Mouse (Mus musculus) induced T-regulatory cell, adult 2 months (primary cell): Measurements from ENCODE around the gene Jmjd1c.
A peak's percentile ranks its signal among the peaks of the same experiment; 100 is the strongest.

Source experiments
- DNase-seq: peaks from one replicate; pipeline ENCODE4 v3.0.0-alpha.2; 2012; ENCODE audit warnings: low read depth

Jmjd1c gene

DNA sequence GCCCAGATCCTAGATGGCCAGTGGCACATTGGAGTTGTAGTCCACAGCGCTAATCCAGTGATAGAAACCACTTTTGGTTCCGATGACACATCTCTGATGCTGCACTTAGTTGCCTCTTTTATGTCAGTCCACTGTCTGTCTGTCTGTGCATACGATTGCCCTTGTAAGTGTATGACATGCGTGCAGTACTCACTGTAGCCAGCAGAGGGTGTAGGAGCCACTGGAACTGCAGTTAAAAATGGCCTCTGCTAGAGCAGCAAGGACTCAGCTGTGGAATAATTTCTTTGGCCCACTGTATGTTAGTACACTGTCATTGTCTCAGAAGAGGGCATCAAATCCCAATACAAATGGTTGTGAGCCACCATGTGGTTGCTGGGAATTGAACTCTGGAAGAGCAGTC lies 151.2 kb downstream of the Jmjd1c start:
- peak; percentile 73 for DNase-seq

DNA sequence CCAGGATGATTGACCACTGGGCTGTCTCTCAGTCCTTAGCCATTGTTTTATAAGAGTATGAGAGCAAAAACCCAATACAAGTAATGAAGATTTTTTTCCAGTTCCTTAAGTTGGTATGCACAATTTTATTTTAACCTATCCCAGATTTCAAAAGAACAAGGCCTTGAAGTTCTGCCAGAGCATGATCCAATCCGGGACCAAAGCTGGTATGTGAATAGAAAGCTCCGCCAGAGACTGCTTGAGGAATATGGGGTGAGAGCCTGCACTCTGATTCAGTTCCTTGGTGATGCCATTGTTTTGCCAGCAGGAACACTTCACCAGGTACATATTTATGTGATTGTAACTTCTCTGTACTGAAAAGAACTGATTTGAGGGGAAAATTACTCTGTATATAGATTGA lies 153.6 kb downstream of the Jmjd1c start:
- no peak for DNase-seq

DNA sequence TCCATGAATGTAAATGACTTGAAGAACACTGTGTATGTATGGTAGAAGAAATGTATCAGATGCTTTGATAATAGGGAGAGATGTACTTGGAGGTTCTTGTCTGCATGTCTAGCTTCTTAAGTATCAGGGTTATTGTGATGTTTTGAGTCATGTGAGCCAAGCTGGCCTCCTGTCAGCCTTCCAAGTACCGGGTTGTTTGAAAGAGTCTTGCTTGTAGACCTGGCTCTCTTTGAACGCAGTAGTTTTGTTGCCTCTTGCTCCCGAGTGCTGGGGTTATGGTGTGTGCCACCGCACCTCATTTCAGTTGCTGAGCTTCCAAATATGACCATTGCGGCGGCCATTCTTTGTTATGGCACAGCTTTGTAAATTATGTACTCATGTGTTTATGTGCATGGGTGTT lies 154.9 kb downstream of the Jmjd1c start:
- DNase-seq = no peak

DNA sequence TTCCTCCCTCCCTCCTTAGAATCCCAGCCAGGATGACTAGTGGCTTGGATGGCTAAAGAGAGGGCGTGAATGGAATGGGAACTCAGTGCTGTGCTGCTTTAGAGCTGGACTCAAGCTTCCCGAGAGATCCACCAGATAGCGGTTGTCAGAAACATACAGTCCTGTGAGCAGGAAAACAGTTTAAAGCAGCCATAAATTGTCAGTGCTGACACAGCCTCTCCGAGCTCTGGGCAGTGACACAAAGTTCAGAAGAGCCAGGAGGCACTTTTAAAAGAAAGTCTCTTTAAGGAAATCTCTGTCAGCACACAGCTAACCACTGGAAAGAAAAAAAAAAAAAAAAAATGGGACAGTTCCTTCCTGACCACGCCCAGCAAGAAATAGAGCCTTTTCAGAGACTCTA lies 156.4 kb downstream of the Jmjd1c start:
- DNase-seq = no peak

DNA sequence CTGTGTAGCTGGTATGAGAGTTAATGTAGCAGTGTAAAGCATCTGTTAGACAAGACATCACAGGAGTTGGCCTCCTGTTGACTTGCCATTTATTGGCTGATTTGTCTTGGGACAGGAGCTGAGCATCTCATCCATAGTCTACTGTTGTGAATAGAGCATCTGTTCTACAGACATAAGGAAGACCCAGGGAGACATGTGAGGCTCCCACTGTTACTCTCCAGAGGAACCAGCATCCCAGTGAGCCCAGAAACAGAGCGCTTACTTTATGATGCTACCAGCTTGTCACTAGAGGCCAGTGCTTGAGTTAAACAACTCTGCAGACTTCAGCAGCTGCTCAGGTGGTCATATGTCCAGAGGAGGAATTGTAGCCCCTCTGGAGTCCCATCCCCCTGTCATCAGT lies 157.2 kb downstream of the Jmjd1c start:
- no peak for DNase-seq

DNA sequence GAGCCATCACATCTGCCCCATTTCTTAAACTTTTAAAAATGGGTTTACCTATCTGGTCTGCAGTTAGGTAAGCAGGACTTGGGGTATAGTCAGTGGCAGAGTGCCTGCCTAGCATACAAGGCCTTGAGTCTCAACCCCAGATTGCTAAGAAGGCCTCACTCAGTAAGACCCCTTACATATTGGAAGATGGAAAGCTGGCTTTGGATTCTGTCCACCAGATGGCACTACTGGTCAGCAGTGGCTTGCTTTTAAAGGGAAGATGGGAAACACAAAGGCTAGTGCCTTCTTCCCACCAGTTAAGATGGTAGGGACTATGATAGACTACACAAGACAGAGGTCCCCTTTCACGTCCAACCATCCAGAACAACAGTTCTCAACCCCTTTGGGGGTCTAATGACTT lies 168.9 kb downstream of the Jmjd1c start:
- peak; percentile 46 for DNase-seq

DNA sequence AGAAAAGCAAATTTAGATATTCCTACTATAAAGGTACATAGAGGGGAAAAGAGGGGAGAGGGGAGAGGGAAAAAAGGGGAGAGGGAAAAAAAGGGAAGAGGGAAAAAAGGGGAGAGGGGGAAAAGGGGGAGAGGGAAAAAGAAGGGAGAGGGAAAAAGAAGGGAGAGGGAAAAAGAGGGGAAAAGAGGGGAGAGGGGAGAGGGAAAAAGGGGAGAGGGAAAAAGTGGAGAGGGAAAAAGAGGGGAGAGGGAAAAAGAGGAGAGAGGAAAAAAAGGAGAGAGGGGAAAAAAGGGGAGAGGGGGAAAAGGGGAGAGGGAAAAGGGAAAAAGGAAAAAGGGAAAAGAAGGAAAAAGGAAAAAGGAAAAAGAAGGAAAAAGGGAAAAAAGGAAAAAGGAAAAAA lies 180.0 kb downstream of the Jmjd1c start:
- DNase-seq = no peak

DNA sequence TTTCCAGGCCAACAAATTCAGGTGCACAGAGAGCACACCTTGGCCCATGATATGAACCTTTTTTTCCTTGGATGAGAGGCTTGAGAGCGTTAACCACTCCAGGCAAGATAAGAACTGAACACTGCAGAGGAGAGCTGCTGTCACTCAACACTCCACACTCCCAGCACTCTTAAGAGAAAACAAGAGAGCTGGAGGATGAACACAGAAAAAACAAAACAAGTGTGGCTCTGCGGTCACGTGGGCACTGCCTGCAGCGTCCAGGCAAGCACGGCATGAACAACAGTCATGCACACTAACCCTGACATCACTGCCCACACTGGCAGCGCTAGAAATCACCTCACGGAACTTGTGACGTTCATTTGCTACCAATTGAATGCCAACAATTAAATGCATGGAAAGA lies 185.9 kb downstream of the Jmjd1c start:
- DNase-seq = no peak

DNA sequence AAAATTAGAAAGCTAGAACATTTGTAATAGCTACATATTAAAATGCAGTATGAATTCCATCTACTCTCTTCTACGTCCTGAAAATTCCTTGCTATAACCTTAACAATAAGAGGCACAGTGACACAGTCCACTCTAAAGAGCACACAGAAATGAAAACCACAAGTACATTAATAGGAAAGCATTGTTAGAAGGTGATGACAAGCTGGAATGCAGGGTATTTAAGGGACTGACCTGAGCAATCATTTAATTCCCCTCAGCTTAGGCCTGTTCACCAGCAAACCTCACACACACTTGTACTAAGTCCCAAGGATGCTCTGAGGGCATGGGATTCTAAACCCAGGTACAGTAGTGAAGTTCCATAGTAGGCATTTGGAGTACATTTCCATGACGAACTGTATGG lies 186.6 kb downstream of the Jmjd1c start:
- no peak for DNase-seq

DNA sequence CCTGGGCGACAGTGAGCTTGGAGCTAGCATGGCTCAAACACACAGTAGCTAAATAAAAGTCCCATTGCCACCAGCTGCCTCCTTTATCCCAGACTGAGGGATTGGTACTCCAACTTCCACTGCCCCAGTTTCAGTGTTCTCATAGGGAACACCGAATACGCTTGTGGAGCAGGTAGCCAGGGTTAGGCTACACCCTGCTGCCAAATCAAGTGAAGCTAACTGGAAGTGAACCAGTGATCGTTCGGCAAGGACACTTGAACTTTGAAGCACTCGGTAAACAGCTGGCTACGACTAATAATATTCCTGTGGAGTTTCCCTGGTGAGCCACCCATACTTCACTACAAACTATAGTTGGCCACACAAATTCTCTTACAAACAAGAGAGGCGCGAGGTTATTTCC lies 187.6 kb downstream of the Jmjd1c start:
- DNase-seq = no peak

DNA sequence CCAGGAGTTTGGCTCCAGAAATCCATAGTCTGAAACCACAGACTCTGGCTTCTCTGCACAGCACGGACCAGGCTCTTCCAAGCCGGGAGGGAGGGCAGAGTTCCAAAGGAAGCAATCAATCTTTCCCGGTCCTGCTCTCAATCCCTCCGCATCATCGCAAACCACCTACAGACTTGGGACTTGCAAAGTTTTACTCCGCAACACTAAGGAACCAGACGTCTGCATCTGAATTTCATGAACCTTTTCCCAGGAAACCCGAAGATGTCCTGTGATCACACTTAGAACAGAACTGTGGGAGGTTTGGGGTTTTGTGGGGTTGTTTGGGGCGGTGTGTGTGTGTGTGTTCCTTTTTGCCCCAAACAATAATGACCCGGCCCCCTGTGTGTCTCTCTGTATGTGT lies 188.4 kb downstream of the Jmjd1c start:
- DNase-seq = no peak

DNA sequence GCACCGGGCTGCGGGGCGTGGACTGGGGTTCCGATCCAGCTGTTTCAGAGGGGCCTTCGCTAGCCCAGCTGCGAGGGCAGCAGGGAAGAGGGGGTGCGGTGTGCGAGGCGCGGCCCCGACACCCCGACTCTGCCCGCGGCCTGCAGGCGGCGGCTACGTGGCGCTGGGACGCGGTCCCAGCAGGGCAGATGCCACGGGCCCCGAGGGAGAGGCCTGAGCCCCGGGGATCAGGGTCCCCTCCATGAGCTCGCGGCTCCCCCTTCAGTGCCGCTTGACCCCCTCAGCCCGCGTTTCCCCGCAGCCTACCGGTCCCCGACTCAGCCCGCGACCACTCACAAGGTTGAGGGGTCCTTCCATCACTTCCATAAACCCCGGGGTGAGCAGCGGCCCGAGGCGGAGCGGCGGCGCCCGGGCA lies 188.8 kb downstream of the Jmjd1c start:
- DNase-seq = peak; percentile 71

DNA sequence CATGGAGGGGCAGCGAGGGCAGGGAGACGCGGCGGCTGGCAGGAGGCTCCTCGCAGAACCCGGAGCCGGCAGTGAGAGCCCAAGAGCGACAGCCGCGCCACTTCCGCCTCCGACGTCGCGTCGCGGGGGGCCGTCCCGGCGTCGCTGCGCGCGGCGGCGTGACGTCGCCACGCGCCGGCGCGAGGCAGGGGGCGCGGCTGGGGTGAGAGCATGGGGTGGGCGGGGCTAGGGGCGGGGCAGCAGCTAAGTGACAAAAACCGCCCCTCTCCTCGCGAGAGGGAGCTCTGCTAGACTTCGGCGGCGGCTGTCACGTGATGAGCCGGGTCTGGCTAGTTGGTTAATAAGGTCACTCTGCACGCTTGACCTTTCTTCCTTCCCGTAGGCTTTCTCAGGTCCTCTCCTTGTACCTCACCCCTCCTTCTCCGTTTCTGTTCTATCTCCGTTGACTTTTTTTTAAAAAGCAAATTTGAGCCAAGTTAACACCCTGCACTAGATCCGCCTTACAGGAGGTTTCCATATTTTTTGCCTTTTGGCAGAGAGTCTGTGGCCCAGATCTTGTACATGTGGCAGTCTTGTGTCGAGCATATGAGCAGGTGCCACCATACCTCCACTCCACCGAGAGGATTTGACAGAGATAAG lies 189.4 kb downstream of the Jmjd1c start, which contains the start of gene Nrbf2:
Nrbf2 (minus strand) TSS at position 130 of the 639 bp plus-strand sequence.
- peak; percentile 94 for DNase-seq

DNA sequence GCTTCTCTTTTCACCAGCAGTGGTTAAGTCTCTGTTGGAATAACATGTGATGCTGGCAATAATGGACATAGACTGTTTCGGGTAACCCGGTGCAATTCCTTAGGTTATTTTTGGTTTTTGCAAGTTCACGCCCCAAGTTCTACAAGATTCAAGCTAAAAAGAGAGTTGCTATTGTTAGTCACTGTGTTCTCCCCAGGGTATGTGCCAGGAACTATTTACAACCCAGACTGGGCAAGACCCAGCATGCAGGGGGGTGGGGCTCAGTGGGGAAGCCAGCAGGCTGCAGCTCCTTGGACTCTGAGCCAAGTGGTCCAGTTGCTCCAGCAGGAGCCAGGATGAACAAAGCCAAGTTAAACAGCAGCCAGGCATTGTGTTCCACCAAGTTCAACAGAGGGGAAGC lies 192.0 kb downstream of the Jmjd1c start:
- DNase-seq = no peak

DNA sequence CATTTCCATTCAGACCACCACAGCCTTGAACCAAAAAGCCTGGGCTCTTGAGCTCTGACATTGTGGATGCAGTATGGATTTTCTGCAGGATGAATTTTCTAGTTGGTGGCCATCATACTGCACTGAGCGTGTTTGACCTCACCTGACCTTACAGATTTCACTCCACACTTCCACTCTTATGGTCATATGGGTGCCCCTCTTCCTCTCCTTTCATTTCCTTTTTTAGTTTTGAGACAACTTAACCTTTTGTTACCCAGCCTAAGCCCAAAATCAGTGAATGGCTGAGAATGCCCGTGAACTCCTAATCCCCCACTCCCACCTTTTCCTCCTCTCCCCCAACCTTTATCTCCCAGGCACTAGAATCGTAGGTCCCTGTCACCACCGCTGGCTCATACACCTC lies 194.7 kb downstream of the Jmjd1c start:
- no peak for DNase-seq

DNA sequence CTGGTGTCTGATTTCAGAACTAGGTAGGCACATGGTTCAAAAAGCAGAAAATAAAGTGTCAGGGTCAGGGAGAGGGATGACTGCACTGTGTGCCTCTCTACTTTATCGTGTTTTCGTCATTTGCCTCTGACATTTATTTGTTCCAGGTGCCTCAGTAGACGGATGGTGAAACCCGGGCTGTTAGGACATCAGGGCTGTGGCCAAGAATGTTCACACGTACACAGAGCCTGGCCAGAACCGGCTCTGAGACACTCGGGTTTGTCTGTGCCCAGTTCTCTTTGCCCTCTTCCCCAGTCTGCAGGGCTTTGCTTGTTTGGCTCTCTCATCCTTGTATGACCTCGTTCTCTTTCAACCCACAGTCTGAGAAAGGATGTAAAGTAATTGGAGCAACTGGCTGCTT lies 195.2 kb downstream of the Jmjd1c start:
- no peak for DNase-seq

DNA sequence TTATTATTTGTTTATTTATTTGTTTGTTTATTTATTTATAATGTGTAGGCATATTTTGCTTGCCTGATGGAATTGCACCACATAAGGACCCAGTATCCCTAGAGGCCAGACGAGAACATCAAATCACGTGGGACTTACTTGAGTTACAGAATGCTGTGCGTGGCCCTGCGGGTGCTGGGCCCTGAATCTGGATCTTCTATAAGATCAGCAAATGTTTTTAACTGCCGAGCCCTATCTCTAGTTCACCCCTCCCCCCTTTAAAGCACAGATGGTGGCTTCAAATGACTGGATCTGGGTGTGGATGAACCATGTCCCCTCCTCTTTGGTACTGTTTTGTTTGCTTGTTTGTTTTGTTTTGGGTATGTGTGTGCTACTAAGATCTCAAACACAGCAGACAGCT lies 199.4 kb downstream of the Jmjd1c start:
- DNase-seq = no peak

DNA sequence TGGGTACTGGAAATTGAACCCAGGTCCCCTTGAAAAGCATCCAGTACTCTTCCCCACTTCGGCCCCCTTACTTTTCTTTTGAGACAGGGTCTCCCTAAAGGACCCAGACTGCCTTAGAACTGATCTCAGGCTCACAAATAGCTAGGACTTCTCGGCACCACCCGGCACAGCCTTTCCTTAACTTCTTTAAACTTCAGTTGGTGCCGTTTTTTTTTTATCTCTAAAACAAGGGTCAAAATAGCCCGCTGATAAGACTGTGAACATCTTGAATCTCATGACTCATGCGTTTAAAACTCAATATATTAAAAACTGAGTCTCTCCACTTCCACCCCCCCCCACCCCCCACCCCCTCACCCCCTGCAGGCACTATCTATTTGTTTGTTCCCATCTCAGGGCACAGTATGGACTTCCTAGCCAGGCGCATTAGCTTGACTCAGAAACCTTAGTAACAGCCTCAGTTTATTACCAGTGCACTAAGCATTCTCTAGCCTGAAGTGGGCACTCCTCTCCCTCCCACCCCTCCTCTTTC lies 200.1 kb downstream of the Jmjd1c start:
- DNase-seq = no peak

DNA sequence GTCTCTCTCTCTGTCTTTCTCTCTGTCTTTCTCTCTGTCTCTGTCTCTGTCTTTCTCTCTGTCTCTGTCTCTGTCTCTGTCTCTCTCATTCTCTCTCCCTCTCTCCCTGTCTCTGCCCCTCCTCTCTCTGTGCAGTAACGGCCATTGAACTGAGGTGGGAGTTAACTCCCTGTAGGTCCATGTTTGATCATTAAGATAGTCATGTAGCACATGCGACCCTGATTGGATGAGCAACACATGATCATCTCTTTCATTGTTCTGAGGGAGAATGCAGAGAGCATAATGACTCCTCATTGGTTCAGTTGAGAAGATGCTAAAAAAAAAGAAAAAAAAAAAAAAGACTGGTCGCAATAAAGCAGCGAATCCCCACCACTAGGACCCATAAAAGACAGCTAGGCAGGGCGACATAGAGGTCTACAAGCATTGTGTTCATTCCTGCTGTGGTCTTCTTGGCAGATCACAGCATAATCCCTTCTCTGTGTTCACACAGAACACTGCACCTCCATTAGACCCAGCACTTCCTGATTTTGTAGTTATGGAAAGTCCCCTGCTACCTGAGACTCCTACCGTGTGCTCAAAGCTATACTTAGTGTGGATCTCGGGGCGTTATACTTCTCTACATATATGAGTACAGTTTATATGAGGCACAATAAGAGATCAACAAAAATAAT lies 200.7 kb downstream of the Jmjd1c start:
- no peak for DNase-seq

DNA sequence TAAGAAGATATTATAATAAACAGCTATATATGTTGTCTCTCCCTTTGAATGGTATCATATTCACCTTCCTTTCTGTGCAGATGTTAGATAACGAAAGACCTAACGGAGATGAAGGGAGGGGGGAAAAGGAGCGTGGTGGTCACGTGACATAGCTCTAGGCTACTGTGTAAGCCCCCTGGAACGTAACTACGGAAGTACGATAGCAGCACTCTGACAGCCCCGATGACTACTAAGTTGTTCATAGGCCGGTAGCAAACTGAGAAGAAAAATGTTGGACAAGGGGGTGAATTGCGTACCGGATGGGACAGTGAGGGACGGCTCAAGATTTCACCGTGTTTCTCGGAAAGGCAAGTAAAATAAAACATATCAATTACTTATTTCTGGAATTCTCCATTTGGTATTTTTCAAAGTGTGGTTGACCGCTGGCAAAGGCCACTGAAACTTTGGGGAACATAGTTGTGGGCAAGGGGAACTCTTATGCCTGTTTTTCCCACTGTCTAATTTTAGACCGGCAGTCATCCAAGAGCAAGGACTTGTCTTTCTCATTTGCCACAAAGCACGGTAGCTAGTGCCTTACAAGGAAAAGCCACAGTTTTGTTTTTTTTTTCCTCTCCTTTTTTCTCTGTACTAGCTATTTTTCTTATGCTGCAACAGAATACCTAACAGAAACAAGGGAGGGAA lies 201.4 kb downstream of the Jmjd1c start:
- DNase-seq = no peak

DNA sequence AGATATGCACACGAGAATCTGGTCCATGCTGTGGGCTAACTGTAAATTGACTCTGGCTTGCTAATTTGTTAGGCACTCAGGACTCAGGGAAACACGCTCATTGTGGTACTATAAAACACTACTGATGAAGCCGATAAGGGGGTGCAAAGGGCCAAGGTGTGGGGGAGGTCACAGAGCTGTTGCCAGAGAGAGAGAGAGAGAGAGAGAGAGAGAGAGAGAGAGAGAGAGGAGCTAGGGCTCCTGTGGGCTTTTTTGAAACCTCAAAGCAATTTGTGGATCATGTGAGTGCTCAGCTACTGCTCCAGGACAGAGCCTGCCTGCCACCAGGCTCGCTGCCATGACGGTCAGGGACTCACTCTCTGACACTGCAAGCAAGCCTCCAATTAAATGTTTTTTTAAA lies 202.9 kb downstream of the Jmjd1c start:
- DNase-seq = no peak

DNA sequence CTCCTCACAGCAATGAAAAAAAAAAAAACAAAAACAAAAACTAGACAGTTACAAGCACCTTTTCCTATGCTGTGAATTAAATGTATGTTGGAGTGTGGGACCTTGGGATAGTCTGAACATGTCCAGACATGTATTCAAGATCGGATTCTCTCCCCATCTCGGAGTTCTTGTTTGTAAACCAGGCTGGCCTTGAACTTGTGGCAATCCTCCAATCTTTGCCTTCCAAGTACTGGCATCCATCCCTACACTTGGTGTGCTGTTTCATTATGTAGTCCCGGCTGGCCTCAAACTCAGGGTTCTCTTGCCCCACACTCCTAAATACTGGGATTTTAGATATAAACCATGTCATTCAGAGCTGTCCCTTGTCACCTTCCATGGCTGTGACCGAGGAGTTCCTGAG lies 203.4 kb downstream of the Jmjd1c start:
- no peak for DNase-seq

DNA sequence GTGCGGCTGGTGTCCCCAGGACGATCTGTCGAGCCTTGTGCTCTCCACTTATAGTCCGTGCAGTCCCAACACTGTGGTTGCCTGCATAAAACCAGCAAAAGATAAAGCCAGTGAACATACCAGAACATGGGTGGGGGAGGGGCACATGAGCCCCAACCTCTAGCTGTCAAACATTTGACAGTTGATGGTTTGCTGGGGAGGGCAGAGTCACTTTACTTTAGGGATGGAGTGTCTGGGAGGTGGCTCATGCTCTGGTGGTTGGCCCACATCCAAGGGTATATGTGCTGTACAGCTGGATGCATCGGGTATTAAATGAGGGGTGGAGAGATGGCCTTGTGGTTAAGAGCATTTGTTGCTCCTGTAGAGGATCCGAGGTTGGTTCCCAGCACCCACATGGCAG lies 205.1 kb downstream of the Jmjd1c start:
- DNase-seq = no peak
